Comparison of ENCODE assay signal across 7 mouse cellular contexts in the genomic region with DNA sequence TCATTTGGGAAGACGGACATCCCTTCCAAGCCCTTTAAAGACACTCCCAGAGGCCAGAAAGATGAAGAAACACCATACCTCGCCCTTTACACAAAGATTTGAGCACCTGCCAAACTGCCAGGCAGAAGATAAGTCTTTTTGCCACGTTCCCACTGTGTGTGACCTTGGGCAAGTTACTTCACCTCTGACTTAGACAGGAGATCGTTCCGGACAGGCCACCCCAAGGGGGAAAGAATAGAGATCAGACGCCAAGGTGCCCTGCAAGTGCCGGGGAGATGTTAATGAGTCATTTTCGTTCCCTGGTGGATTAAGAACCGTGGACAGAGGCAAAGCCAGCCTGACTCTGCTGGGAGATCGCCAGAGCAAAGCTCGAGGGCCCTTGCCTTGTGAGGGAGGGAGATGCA. TPM values are rescaled to one million over a fixed set of nuclear protein-coding genes. Genes with fewer than 3 reads are reported as not detected.
DNase-seq lines count a peak whose midpoint lies in the region; ATAC-seq and TF ChIP-seq lines count a peak whose summit lies in the region.

No protein-coding gene starts in this region.

- no peaks in the 10 kb centered on the region for H3K9me3 ChIP-seq in ES-E14 (ENCODE audit: control insufficient read depth, insufficient read depth, low read depth, low read length)
- H3K9me3 ChIP-seq in limb, embryonic 12.5 days: no peaks in the 10 kb centered on the region

- no peak overlapping the region for H3ac ChIP-seq in myocyte (ENCODE audit: control insufficient read depth, insufficient read length)

- peaks cover 4 to 21% of the 10 kb centered on the region in 2 experiments; a peak in 3 of 4 replicates for H3K4me1 ChIP-seq in ES-E14 (ENCODE audit: control insufficient read depth in 2 of 2, insufficient read depth in 2 of 2, low read length in 2 of 2, poor library complexity in 1 of 2)
- H3K4me1 ChIP-seq in limb, embryonic 12.5 days (replicated peaks): peaks cover 49% of the 10 kb centered on the region

- in situ Hi-C loops in ES-E14 (cut with MboI; ENCODE audit: low sequenced_read_pairs in 2 of 2, unreplicated experiment in 2 of 2): loop anchor here (25.0 kb wide), 3 partner anchors 1085 to 1865 kb away; a partner anchor contains a TSS

- peak; percentile 48 for DNase-seq in ES-E14 (ENCODE audit: low read depth, low spot score)
- peak; percentile 76 for DNase-seq in adrenal gland, postnatal 10 days
- DNase-seq in fibroblast of lung, adult 2 months (ENCODE audit: low read depth): peak; percentile 54
- DNase-seq in heart, postnatal 4 days: peak; percentile 69
- no peak for DNase-seq in left cerebral cortex, adult 8-10 months (ENCODE audit: low spot score in 2 of 2)

- ATAC-seq in limb, embryonic 12.5 days (ENCODE audit: insufficient number of reproducible peaks, insufficient read depth, low FRiP score, low TSS enrichment, low read depth): no peak

- TF ChIP-seq POLR2A in myocyte (IDR thresholded peaks at IDR 0.05; ENCODE audit: insufficient read length, low read depth): no peak

- H3K36me3 ChIP-seq in ES-E14 (ENCODE audit: control insufficient read depth, insufficient read depth, low read length, poor library complexity, severe bottlenecking) (no peaks in the 10 kb centered on the region), myocyte (ENCODE audit: control insufficient read depth, insufficient read depth) (peaks cover 4% of the 10 kb centered on the region)
- H3K36me3 ChIP-seq in limb, embryonic 12.5 days: peaks cover 41% of the 10 kb centered on the region

- H3K4me2 ChIP-seq in limb, embryonic 12.5 days: peak overlapping the region; percentile 86
- no peak overlapping the region for H3K4me2 ChIP-seq in myocyte (ENCODE audit: low read depth)

- H3K27me3 ChIP-seq in limb, embryonic 12.5 days: peaks cover 15% of the 10 kb centered on the region; the same call in 1 of the 2 replicates
- H3K27me3 ChIP-seq in myocyte (ENCODE audit: control insufficient read depth, insufficient read depth, insufficient read length): peaks cover 35% of the 10 kb centered on the region

- peak overlapping the region; percentile 77 to 92; a peak in 3 of 4 replicates for H3K4me3 ChIP-seq in ES-E14 (ENCODE audit: insufficient read depth in 1 of 2, low read depth in 1 of 2, low read length in 2 of 2, poor library complexity in 1 of 2, severe bottlenecking in 1 of 2)
- H3K4me3 ChIP-seq in limb, embryonic 12.5 days (replicated peaks): peak overlapping the region; percentile 75
- no peak overlapping the region for H3K4me3 ChIP-seq in myocyte

- WGBS in limb, embryonic 12.5 days: 1% methylated on average over 11 of the region's 11 CpGs

- no peak overlapping the region for H3K27ac ChIP-seq in ES-E14 (ENCODE audit: insufficient read depth, low read depth, low read length, poor library complexity, severe bottlenecking)
- H3K27ac ChIP-seq in limb, embryonic 12.5 days: no peak overlapping the region

- H3K79me2 ChIP-seq in myocyte (ENCODE audit: control insufficient read depth, insufficient read depth): no peaks in the 10 kb centered on the region

- no peak overlapping the region for H3K9ac ChIP-seq in ES-E14 (ENCODE audit: insufficient read depth, low read depth, low read length, poor library complexity, severe bottlenecking)
- H3K9ac ChIP-seq in limb, embryonic 12.5 days (replicated peaks): peak overlapping the region; percentile 89

TF ChIP-seq in ES-E14, 5 proteins besides CTCF, POLR2A, EP300 and RAD21:
- TF ChIP-seq HCFC1 (IDR thresholded peaks at IDR 0.05; ENCODE audit: borderline replicate concordance, insufficient read depth, low read length) (no peak), MAFK (IDR thresholded peaks at IDR 0.05; ENCODE audit: insufficient read depth, low read depth, low read length) (no peak), ZC3H11A (IDR thresholded peaks at IDR 0.05; ENCODE audit: borderline replicate concordance, low read depth, low read length) (no peak)

TF ChIP-seq in myocyte, 11 proteins besides CTCF, POLR2A, EP300 and RAD21:
- TF ChIP-seq REST (IDR thresholded peaks at IDR 0.05; ENCODE audit: insufficient read depth, insufficient read length) (peak; percentile 86), MAX (IDR thresholded peaks at IDR 0.05; ENCODE audit: low read depth) (no peak)

RNA-seq across cellular contexts. Expression of a gene that starts 0.7 kb away (rescaled TPM):
- 3.5 and 4.5 TPM in 2 replicates for total RNA-seq in ES-E14 (2012; rRNA removed)
- total RNA-seq in adrenal gland, postnatal 10 days (2021): 10 to 100 TPM; 20.9 to 25.4 TPM
- 10 to 100 TPM; 17.0 to 17.7 TPM for total RNA-seq in heart, postnatal 4 days (2021)
- polyA plus RNA-seq in limb, embryonic 12.5 days (2016; fragmentation: Nextera tagmentation; extraction: Ambion mirVana): 8.0 and 8.7 TPM in 2 replicates
- 0.22 TPM for polyA plus RNA-seq in myocyte (2012; fragmentation: generic; extraction: Trizol)
- 10 to 100 TPM; 54.8 to 63.2 (median 59.6) TPM for total RNA-seq in left cerebral cortex, adult 8-10 months (2022)

RNA-seq across cellular contexts. Expression of a gene that starts 35.7 kb away (rescaled TPM):
- total RNA-seq in ES-E14 (2012; rRNA removed): 272 and 369 TPM in 2 replicates
- total RNA-seq in adrenal gland, postnatal 10 days (2021): 100 to 1,000 TPM; 109 to 115 TPM
- 100 to 1,000 TPM; 160 to 162 TPM for total RNA-seq in heart, postnatal 4 days (2021)
- 60.2 and 62.7 TPM in 2 replicates for polyA plus RNA-seq in limb, embryonic 12.5 days (2016; fragmentation: Nextera tagmentation; extraction: Ambion mirVana)
- 103 TPM for polyA plus RNA-seq in myocyte (2012; fragmentation: generic; extraction: Trizol)
- total RNA-seq in left cerebral cortex, adult 8-10 months (2022): 100 to 1,000 TPM; 114 to 121 (median 120) TPM

RNA-seq across cellular contexts. Expression of a gene that starts 36.9 kb away (rescaled TPM):
- total RNA-seq in ES-E14 (2012; rRNA removed): 0.27 and 0.32 TPM in 2 replicates
- under 1 TPM; 0.21 to 0.64 TPM for total RNA-seq in adrenal gland, postnatal 10 days (2021)
- not detected for total RNA-seq in heart, postnatal 4 days (2021)
- polyA plus RNA-seq in limb, embryonic 12.5 days (2016; fragmentation: Nextera tagmentation; extraction: Ambion mirVana): 0.17 TPM in 1 of 2 replicates, not detected in the other
- polyA plus RNA-seq in myocyte (2012; fragmentation: generic; extraction: Trizol): not detected
- total RNA-seq in left cerebral cortex, adult 8-10 months (2022): under 1 TPM; 0.14 to 0.37 (median 0.23) TPM

Comparison
In these comparisons a context has a peak if more than half of its experiments do, and no peak if none do; other contexts are left out.
1. DNase-seq: peak in ES-E14 (single experiment), adrenal gland, postnatal 10 days (single experiment), fibroblast of lung, adult 2 months (single experiment) and heart, postnatal 4 days (single experiment); none in left cerebral cortex, adult 8-10 months (0 of 2).